Mouse (Mus musculus) testis, adult 2 months (tissue): ENCODE data around the gene Hemgn.

Source experiments
- CTCF ChIP-seq: fragments of 200-500 bp; IDR thresholded peaks from 2 replicates; pipeline ENCODE4 v1.5.1; 2012; ENCODE audit warnings: low read depth, mild to moderate bottlenecking, inconsistent platforms, low read length, moderate library complexity; ENCODE audit not compliant: control insufficient read depth, insufficient read depth, insufficient replicate concordance
- POLR2A ChIP-seq: fragments of 200-500 bp; IDR thresholded peaks from 2 replicates; pipeline ENCODE4 v1.6.1; 2012; ENCODE audit warnings: low read depth, mild to moderate bottlenecking, inconsistent platforms, low read length, moderate library complexity; ENCODE audit not compliant: control insufficient read depth

DNA sequence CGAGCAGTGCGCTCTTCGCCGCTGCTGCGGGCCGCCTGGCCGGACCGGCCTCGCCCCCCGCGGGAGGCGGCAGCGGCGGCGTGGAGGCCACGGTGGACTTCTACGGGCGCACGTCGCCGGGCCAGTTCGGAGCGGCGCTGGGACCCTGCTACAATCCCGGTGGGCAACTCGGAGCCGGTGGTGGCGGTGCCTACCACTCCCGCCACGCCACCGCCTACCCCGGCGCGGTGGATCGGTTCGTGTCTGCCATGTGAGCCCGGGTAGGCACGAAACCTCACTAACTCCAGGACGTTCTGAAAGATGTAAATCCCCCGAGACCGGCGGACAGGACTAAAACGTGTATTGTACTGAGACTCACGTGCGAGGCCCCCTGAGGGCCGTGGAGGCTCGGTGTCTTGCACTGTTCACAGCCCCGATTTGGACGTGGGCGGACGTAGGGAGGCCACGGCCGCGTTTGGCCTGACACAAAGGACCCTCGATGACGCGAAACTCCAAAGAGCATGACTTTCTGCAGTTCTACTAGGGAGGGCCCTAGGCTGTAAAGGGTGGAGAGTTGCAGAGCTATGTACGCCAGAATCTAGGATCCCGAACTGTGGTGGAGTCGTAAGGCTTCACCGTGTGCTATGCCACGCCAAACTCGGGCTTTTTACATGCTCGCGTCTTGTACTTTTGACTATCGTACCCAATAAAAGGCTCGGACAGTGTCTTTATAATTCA is 68.1 kb downstream of the Hemgn start:
- TF ChIP-seq CTCF = no peak
- no peak for TF ChIP-seq POLR2A
